Mouse (Mus musculus) embryonic facial prominence, embryonic 10.5 days (tissue): ENCODE data around the gene Trarg1. TPM values are rescaled to one million over a fixed set of nuclear protein-coding genes. Genes with fewer than 3 reads are reported as not detected.

Source experiments
- DNase-seq: peaks from one replicate; pipeline ENCODE4 v3.0.0-alpha.2; 2017; ENCODE audit warnings: low spot score
- H3K27ac ChIP-seq: fragments of 300-500 bp; sonication (generic); replicated peaks from 2 replicates; pipeline ENCODE4 v1.5.1; 2016; ENCODE audit warnings: mild to moderate bottlenecking
- H3K27me3 ChIP-seq: fragments of 300-500 bp; sonication (generic); replicated peaks from 2 replicates; pipeline ENCODE4 v1.6.1; 2016; ENCODE audit warnings: low read depth, mild to moderate bottlenecking; ENCODE audit not compliant: poor library complexity, severe bottlenecking
- H3K36me3 ChIP-seq: fragments of 300-500 bp; sonication (generic); replicated peaks from 2 replicates; pipeline ENCODE4 v1.6.1; 2016; ENCODE audit warnings: mild to moderate bottlenecking, moderate library complexity
- H3K4me1 ChIP-seq: fragments of 300-500 bp; sonication (generic); 2 replicates; pipeline ENCODE4 v1.6.1; 2016
- H3K4me3 ChIP-seq: fragments of 300-500 bp; sonication (generic); 2 replicates; pipeline ENCODE4 v1.5.1; 2016; ENCODE audit warnings: mild to moderate bottlenecking, moderate library complexity
- H3K9me3 ChIP-seq: fragments of 300-500 bp; sonication (generic); 2 replicates; pipeline ENCODE4 v1.6.1; 2016; ENCODE audit warnings: mild to moderate bottlenecking
- WGBS: fragments of 180-500 bp; shearing (Covaris S2); methylation state at CpG from one replicate; pipeline ENCODE4 v1.1.7; 2016; 5-methylcytosine and 5-hydroxymethylcytosine counted together
- polyA plus RNA-seq: library from polyadenylated mRNA; unstranded; fragments of >200 nt; fragmentation: Nextera tagmentation; extraction: Ambion mirVana; gene quantifications from 2 replicates; pipeline ENCODE4 v1.2.1, GENCODE M21; 2016

The Trarg1 gene
- polyA plus RNA-seq, 1 experiment from 2014 or later: 0.05 TPM

DNA sequence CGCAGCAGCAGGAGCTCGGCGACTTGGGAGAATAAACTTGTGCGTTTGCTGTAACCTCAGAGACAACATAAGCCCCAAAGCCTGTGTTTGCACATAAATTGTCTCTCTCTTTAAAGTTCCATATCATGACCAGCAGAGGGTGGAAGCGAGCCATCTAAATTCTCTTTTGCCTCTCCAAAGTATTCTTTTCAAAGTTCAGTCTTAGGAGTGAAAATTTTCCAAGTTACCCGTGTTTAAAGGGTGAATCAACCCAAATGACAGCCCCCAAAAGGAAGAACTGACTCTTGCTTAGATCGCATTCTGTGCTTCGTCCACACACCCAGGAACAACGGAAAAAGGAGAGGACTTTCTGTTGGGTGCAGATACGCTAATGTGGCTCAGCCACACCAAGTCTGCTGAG is 24.5 kb upstream of the Trarg1 start:
- peak overlapping the region; percentile 42 for H3K4me3 ChIP-seq
- H3K36me3 ChIP-seq: no peaks in the 10 kb centered on the region
- H3K27me3 ChIP-seq: peaks cover 6% of the 10 kb centered on the region; the same call in 1 of the 2 replicates
- no peak overlapping the region for H3K27ac ChIP-seq
- WGBS: 8% methylated on average over 10 of the region's 10 CpGs
- H3K4me1 ChIP-seq: peaks cover 19% of the 10 kb centered on the region
- H3K9me3 ChIP-seq: no peaks in the 10 kb centered on the region
- DNase-seq: peak; percentile 55

GRCm38 (mm10) chr11:76657450-76657970 is 22.1 kb upstream of the Trarg1 start:
- Histone ChIP-seq H3K4me3 (no peak overlapping the region), H3K9me3 (no peaks in the 10 kb centered on the region), H3K4me1 (peaks cover 19% of the 10 kb centered on the region), H3K27me3 (no peaks in the 10 kb centered on the region; the same call in 1 of the 2 replicates), H3K27ac (no peak overlapping the region), H3K36me3 (no peaks in the 10 kb centered on the region)
- WGBS: 20% methylated on average over 4 of the region's 4 CpGs
- no peak for DNase-seq

GRCm38 (mm10) chr11:76659138-76659930 is 20.3 kb upstream of the Trarg1 start:
- no peak for DNase-seq
- H3K9me3 ChIP-seq: no peaks in the 10 kb centered on the region
- H3K36me3 ChIP-seq: no peaks in the 10 kb centered on the region
- H3K27ac ChIP-seq: no peak overlapping the region
- H3K27me3 ChIP-seq: peaks cover 10% of the 10 kb centered on the region
- H3K4me3 ChIP-seq: no peak overlapping the region
- H3K4me1 ChIP-seq: peaks cover 19% of the 10 kb centered on the region
- WGBS: 74% methylated on average over 14 of the region's 14 CpGs

DNA sequence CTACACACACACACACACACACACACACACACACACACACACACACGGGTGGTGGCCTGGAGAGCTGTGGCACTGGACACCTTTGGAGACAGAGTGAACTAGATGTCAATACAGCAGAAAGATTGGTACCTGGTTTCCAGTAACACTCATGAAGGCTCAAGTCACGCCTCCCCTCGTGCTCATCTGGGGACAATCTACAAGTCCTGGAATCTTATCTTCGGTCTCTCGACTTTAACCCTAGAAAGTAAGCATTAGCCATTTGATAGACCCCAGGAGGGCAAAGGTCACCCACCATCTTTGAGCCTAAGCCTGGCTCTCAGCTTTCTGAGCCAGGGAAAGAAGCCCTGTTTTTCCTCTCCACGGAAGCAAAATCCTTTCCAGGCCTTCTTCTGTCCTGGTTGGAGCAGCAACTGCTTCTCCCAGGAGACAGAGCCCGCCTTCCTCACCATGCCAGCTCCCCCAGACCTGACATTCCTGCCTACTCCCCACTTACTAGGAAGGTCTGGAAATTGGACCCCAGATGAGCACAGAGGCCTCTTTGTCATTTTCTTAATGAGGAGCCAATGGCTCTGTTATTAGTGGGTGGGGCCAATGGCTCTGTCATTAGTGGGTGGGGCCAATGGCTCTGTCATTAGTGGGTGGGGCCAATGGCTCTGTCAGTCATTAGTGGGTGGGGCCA is 17.7 kb upstream of the Trarg1 start:
- Histone ChIP-seq H3K9me3 (no peaks in the 10 kb centered on the region), H3K27me3 (peaks cover 36% of the 10 kb centered on the region), H3K36me3 (no peaks in the 10 kb centered on the region), H3K27ac (no peak overlapping the region), H3K4me1 (peaks cover 27% of the 10 kb centered on the region), H3K4me3 (no peak overlapping the region)
- no peak for DNase-seq
- WGBS: 54% methylated on average over 7 of the region's 7 CpGs

- no peak for DNase-seq
- Histone ChIP-seq H3K27ac (no peak overlapping the region), H3K9me3 (no peaks in the 10 kb centered on the region), H3K4me3 (peak overlapping the region; percentile 52), H3K4me1 (peaks cover 15% of the 10 kb centered on the region), H3K27me3 (peaks cover 78% of the 10 kb centered on the region), H3K36me3 (no peaks in the 10 kb centered on the region)
- WGBS: 7% methylated on average over 35 of the region's 35 CpGs
Observed at GRCm38 (mm10) chr11:76666002-76666649, 13.5 kb upstream of the Trarg1 start.

- Histone ChIP-seq H3K27me3 (peaks cover 95% of the 10 kb centered on the region), H3K4me1 (peaks cover 23% of the 10 kb centered on the region), H3K27ac (no peak overlapping the region), H3K9me3 (no peaks in the 10 kb centered on the region), H3K36me3 (no peaks in the 10 kb centered on the region), H3K4me3 (no peak overlapping the region)
- DNase-seq: no peak
- 20% methylated on average over 4 of the region's 4 CpGs for WGBS
Observed at GRCm38 (mm10) chr11:76667807-76668206, 11.8 kb upstream of the Trarg1 start.

DNA sequence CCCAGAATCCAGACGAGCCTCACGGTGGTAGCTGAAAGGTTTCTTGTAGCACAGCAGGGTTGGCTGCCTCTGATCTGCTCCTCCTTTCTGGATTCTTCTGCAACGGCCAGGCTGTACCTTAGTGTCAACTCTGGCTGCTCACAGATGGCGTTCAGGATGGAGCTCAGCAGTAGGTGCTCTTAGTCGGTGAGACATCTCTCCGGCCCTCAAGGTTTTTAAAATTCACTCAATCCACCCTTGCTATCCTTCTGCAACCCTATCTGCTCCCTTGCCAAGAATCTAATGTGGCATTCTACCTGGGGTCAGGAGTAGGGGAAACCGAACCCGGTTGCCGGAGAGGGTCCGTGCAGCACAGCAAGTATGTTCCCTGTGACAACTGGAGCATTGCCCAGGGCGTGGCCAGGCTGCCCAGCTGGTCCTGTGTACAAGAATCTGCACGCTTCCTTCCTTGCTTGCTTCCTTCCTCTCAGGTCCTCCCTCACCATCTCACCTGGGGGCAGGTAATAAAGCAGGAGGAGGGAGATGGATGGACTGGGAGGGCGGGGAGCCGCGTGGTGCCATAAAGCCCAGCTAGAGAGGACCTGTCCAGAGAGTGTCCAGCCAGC is 7.6 kb upstream of the Trarg1 start, which contains the start of gene Bhlha9:
TSS of gene Bhlha9 (plus strand) at position 600 of the 605 bp plus-strand sequence.
- H3K9me3 ChIP-seq: no peaks in the 10 kb centered on the region
- 60% methylated on average over 15 of the region's 15 CpGs for WGBS
- peaks cover 94% of the 10 kb centered on the region for H3K27me3 ChIP-seq
- H3K4me1 ChIP-seq: peaks cover 17% of the 10 kb centered on the region
- peak within 1 kb of the TSS; percentile 56 for H3K4me3 ChIP-seq
- no peak for DNase-seq
- peak within 1 kb of the TSS; percentile 8; the same call in 1 of the 2 replicates for H3K27ac ChIP-seq
- no peaks in the 10 kb centered on the region for H3K36me3 ChIP-seq

DNA sequence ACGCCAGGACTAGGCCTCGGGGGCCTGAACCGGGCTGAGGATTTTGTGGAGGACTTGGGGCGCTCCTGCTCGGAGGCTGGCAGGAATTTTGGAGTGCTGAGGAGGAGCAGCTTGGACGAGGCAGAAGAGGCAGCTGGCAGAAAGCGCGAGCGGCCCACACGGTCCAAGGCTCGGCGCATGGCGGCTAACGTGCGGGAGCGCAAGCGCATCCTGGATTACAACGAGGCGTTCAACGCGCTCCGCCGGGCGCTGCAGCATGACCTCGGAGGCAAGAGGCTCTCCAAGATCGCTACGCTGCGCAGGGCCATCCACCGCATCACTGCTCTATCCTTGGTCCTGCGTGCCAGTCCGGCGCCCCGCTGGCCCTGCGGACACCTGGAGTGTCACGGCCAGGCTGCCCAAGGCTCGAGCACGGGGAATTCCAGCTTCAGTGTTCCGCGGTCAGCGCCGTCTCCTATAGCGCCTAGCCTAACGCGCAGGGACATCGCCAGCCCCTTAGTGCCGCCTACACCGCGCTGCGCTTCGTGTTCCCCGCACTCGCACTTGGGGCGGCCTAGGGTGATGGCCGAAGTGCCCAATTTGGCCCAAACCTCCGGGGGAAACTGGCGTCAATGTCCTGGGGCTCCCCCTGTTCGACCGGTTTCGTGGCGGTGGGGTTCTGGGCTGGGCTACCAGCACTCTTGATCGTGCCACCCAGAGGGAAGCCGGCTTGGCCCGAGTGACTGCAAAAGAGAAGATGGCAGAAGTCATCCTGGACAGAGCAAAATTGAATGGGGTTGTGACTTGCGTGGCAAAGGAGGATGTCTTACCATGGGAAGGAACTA is 6.8 kb upstream of the Trarg1 start:
- Histone ChIP-seq H3K27ac (peak overlapping the region; percentile 8; the same call in 1 of the 2 replicates), H3K36me3 (no peaks in the 10 kb centered on the region), H3K4me1 (peaks cover 13% of the 10 kb centered on the region), H3K9me3 (no peaks in the 10 kb centered on the region), H3K27me3 (peaks cover 87% of the 10 kb centered on the region), H3K4me3 (peak overlapping the region; percentile 56)
- WGBS: 3% methylated on average over 64 of the region's 64 CpGs
- DNase-seq: peak; percentile 59

GRCm38 (mm10) chr11:76674199-76674598 is 5.4 kb upstream of the Trarg1 start:
- Histone ChIP-seq H3K4me3 (no peak overlapping the region), H3K4me1 (peaks cover 11% of the 10 kb centered on the region), H3K9me3 (no peaks in the 10 kb centered on the region), H3K27me3 (peaks cover 87% of the 10 kb centered on the region), H3K27ac (no peak overlapping the region), H3K36me3 (no peaks in the 10 kb centered on the region)
- no peak for DNase-seq
- WGBS: 56% methylated on average over 8 of the region's 8 CpGs

DNA sequence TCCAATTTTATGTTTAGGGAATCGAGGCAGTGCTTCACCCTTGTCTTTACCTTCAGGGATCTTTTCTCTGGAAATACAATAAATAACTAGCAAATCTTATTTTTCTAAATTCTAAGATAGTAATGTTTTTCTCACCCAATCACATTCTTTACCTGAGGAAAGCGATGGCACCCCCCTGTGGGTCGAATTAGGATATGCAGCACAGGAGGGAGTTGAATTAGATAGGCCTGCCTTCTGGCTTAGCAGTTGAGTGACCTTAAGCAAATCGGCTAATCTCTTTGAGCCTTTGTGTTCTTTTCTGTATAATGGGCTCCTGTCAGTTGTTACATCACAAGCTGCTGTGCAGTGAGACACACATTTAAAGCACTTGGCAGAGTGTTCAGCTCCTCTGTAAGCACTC is 4.9 kb upstream of the Trarg1 start:
- Histone ChIP-seq H3K36me3 (no peaks in the 10 kb centered on the region), H3K4me3 (no peak overlapping the region), H3K4me1 (peaks cover 16% of the 10 kb centered on the region), H3K27ac (no peak overlapping the region), H3K9me3 (no peaks in the 10 kb centered on the region), H3K27me3 (peaks cover 87% of the 10 kb centered on the region)
- WGBS: 43% methylated on average over 4 of the region's 4 CpGs
- DNase-seq: no peak

- Histone ChIP-seq H3K9me3 (no peaks in the 10 kb centered on the region), H3K27me3 (peaks cover under 1% of the 10 kb centered on the region; the same call in 1 of the 2 replicates), H3K36me3 (no peaks in the 10 kb centered on the region), H3K27ac (no peak overlapping the region), H3K4me3 (no peak overlapping the region), H3K4me1 (no peaks in the 10 kb centered on the region)
- DNase-seq: no peak
- 79% methylated on average over 2 of the region's 2 CpGs for WGBS
Observed at GRCm38 (mm10) chr11:76685604-76686003, 6.0 kb downstream of the Trarg1 start.
